Mouse (Mus musculus) embryonic facial prominence, embryonic 10.5 days (tissue): ENCODE measurements around the gene Asf1a. TPM values are rescaled to one million over a fixed set of nuclear protein-coding genes. Genes with fewer than 3 reads are reported as not detected.

Experiments used
- DNase-seq: peaks from one replicate; pipeline ENCODE4 v3.0.0-alpha.2; 2017; ENCODE audit warnings: low spot score
- H3K27ac ChIP-seq: fragments of 300-500 bp; sonication (generic); replicated peaks from 2 replicates; pipeline ENCODE4 v1.5.1; 2016; ENCODE audit warnings: mild to moderate bottlenecking
- H3K27me3 ChIP-seq: fragments of 300-500 bp; sonication (generic); replicated peaks from 2 replicates; pipeline ENCODE4 v1.6.1; 2016; ENCODE audit warnings: low read depth, mild to moderate bottlenecking; ENCODE audit not compliant: poor library complexity, severe bottlenecking
- H3K36me3 ChIP-seq: fragments of 300-500 bp; sonication (generic); replicated peaks from 2 replicates; pipeline ENCODE4 v1.6.1; 2016; ENCODE audit warnings: mild to moderate bottlenecking, moderate library complexity
- H3K4me1 ChIP-seq: fragments of 300-500 bp; sonication (generic); 2 replicates; pipeline ENCODE4 v1.6.1; 2016
- H3K4me3 ChIP-seq: fragments of 300-500 bp; sonication (generic); 2 replicates; pipeline ENCODE4 v1.5.1; 2016; ENCODE audit warnings: mild to moderate bottlenecking, moderate library complexity
- H3K9me3 ChIP-seq: fragments of 300-500 bp; sonication (generic); 2 replicates; pipeline ENCODE4 v1.6.1; 2016; ENCODE audit warnings: mild to moderate bottlenecking
- WGBS: fragments of 180-500 bp; shearing (Covaris S2); methylation state at CpG from one replicate; pipeline ENCODE4 v1.1.7; 2016; 5-methylcytosine and 5-hydroxymethylcytosine counted together
- polyA plus RNA-seq: library from polyadenylated mRNA; unstranded; fragments of >200 nt; fragmentation: Nextera tagmentation; extraction: Ambion mirVana; gene quantifications from 2 replicates; pipeline ENCODE4 v1.2.1, GENCODE M21; 2016

Asf1a gene
- polyA plus RNA-seq: 163 and 164 TPM in 2 replicates

GRCm38 (mm10) chr10:53596677-53597120, at the start of gene Asf1a:
TSS of gene Asf1a (plus strand) at chr10:53596757.
- H3K36me3 ChIP-seq: peaks cover 23% of the 10 kb centered on the region
- H3K27me3 ChIP-seq: no peaks in the 10 kb centered on the region
- under 1% methylated on average over 52 of the region's 52 CpGs for WGBS
- H3K27ac ChIP-seq: peak within 1 kb of the TSS; percentile 98
- H3K9me3 ChIP-seq: no peaks in the 10 kb centered on the region
- H3K4me1 ChIP-seq: peaks cover 25% of the 10 kb centered on the region
- peak within 1 kb of the TSS; percentile 95 for H3K4me3 ChIP-seq
- DNase-seq: peak; percentile 97

DNA sequence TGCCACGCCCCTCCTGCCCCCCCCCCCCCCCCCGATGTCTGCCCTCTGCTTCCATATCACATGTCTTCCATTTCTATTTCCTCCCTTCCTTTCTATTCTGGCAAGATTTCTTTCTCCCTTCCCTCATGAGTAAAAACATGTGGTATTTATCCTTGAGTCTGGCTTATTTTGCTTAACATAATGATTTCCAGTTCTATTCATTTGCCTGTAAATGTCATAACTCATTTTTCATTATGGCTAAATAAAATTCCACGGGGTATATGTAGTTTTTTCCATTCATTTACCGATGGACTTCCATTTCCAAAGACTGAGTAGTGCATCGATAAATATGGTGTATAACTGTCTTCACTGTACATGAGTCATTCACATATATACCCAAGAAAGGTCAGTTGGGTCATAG, 34.6 kb upstream of the Asf1a start:
- H3K27ac ChIP-seq: no peak overlapping the region
- H3K4me3 ChIP-seq: no peak overlapping the region
- H3K9me3 ChIP-seq: no peaks in the 10 kb centered on the region
- H3K27me3 ChIP-seq: no peaks in the 10 kb centered on the region
- no peaks in the 10 kb centered on the region for H3K4me1 ChIP-seq
- 82% methylated on average over 5 of the region's 5 CpGs for WGBS
- peaks cover 3% of the 10 kb centered on the region; the same call in 1 of the 2 replicates for H3K36me3 ChIP-seq
- no peak for DNase-seq

- Histone ChIP-seq H3K4me1 (no peaks in the 10 kb centered on the region), H3K27me3 (no peaks in the 10 kb centered on the region), H3K27ac (no peak overlapping the region), H3K36me3 (peaks cover 3% of the 10 kb centered on the region; the same call in 1 of the 2 replicates), H3K9me3 (no peaks in the 10 kb centered on the region), H3K4me3 (no peak overlapping the region)
- 82% methylated on average over 2 of the region's 2 CpGs for WGBS
- DNase-seq: no peak
These were observed 31.0 kb upstream of the Asf1a start for GRCm38 (mm10) chr10:53565538-53565937.

DNA sequence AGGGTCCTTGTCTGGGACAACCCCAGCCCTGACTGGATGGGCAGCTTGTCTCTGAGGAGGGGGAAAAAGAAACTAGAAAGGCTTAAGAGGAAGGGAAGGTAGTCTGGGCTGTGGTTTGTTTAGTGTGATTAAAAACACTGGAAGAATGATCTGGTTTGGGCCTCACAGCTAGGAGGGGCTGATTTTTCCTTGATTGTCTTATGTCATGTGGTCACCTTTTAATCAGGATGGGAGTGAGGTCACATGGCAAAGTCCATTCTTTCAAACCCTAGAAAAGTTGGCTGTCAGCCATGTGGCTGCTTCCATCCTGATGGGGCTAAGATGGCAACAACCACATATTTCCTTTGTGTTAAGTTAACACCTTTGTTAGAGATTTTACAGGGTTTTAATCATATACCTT, 28.0 kb upstream of the Asf1a start:
- no peaks in the 10 kb centered on the region for H3K27me3 ChIP-seq
- DNase-seq: no peak
- no peaks in the 10 kb centered on the region for H3K4me1 ChIP-seq
- H3K4me3 ChIP-seq: no peak overlapping the region
- H3K36me3 ChIP-seq: peaks cover 2% of the 10 kb centered on the region; the same call in 1 of the 2 replicates
- H3K9me3 ChIP-seq: no peaks in the 10 kb centered on the region
- no peak overlapping the region for H3K27ac ChIP-seq

GRCm38 (mm10) chr10:53580137-53580536, 16.4 kb upstream of the Asf1a start:
- H3K27ac ChIP-seq: peak overlapping the region; percentile 49
- peak overlapping the region; percentile 53 for H3K4me3 ChIP-seq
- no peaks in the 10 kb centered on the region for H3K36me3 ChIP-seq
- H3K4me1 ChIP-seq: peaks cover 16% of the 10 kb centered on the region
- H3K27me3 ChIP-seq: no peaks in the 10 kb centered on the region
- peak; percentile 32 for DNase-seq
- WGBS: 36% methylated on average over 7 of the region's 7 CpGs
- no peaks in the 10 kb centered on the region for H3K9me3 ChIP-seq

- no peaks in the 10 kb centered on the region for H3K9me3 ChIP-seq
- no peaks in the 10 kb centered on the region for H3K27me3 ChIP-seq
- DNase-seq: peak; percentile 42
- H3K4me3 ChIP-seq: peak overlapping the region; percentile 53
- no peaks in the 10 kb centered on the region for H3K36me3 ChIP-seq
- H3K4me1 ChIP-seq: peaks cover 16% of the 10 kb centered on the region
- 11% methylated on average over 14 of the region's 14 CpGs for WGBS
- H3K27ac ChIP-seq: peak overlapping the region; percentile 49
These were observed 15.9 kb upstream of the Asf1a start for GRCm38 (mm10) chr10:53580621-53581081.

DNA sequence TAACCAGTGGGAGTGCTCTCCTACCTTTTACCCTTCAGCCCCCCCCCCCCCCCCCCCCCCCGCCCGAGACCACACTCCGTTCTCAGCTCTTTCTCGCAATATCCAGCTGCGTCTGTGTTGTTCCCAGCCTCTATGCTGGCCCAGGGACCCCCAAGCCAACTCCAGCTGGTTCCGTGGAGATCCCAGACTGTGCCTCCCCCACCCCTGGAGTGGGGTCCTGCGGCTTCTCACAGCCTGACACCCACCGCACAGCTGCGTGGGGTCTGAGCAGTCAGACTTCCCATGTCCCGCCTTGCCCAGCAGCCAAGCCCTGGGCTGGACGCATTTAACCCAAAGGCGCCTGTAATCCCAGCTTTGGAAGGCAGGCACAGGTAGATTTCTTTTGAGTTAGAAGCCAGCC, 15.5 kb upstream of the Asf1a start:
- peaks cover 16% of the 10 kb centered on the region for H3K4me1 ChIP-seq
- DNase-seq: peak; percentile 11
- H3K36me3 ChIP-seq: no peaks in the 10 kb centered on the region
- H3K4me3 ChIP-seq: peak overlapping the region; percentile 53
- WGBS: 25% methylated on average over 11 of the region's 12 CpGs
- H3K27ac ChIP-seq: peak overlapping the region; percentile 49
- H3K27me3 ChIP-seq: no peaks in the 10 kb centered on the region
- H3K9me3 ChIP-seq: no peaks in the 10 kb centered on the region

GRCm38 (mm10) chr10:53585777-53586176, 10.8 kb upstream of the Asf1a start:
- Histone ChIP-seq H3K36me3 (peaks cover 4% of the 10 kb centered on the region; the same call in 1 of the 2 replicates), H3K27ac (no peak overlapping the region), H3K4me3 (no peak overlapping the region), H3K9me3 (no peaks in the 10 kb centered on the region), H3K4me1 (peaks cover 6% of the 10 kb centered on the region), H3K27me3 (no peaks in the 10 kb centered on the region)
- WGBS: 82% methylated on average over 3 of the region's 3 CpGs
- no peak for DNase-seq

- no peaks in the 10 kb centered on the region for H3K9me3 ChIP-seq
- DNase-seq: no peak
- H3K4me3 ChIP-seq: peak overlapping the region; percentile 95
- peaks cover 17% of the 10 kb centered on the region for H3K36me3 ChIP-seq
- H3K27me3 ChIP-seq: no peaks in the 10 kb centered on the region
- 9% methylated on average over 27 of the region's 27 CpGs for WGBS
- peaks cover 25% of the 10 kb centered on the region for H3K4me1 ChIP-seq
- H3K27ac ChIP-seq: peak overlapping the region; percentile 98
These were observed 547 bp upstream of the Asf1a start for GRCm38 (mm10) chr10:53595744-53596676.

DNA sequence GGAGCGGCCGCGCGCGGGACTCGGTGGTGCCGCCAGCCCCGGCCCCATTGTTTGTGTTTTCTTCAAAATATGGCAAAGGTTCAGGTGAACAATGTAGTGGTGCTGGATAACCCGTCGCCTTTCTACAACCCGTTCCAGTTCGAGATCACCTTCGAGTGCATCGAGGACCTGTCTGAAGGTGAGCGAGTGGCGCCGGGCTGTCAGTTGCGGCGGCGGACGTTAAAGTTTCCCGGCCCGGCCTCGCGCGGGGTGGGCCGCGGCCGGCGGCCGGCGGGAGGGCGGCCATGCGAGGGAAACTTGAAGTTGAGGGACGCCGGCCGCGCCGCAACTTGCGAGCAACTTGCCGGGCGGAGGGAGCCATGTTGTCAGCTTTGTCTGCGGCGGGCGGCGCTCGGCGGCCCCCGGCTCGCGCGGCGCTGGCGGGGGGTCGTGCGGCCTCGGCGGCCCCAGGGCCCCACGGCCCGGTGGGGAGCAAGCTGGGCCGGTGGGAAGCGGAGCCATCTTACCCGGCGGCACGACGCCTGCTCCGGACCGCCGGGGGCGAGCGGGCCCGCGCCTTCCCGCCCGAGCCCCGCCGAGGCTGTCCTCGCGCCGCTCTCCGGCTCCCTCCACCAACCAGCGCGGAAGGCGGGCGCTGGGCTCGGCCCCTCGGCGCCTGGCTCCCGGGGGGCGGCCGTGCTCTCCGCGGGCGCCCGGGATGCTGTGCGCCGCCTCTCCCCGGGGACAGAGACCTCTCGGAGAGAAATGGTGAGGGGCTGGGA, 744 bp downstream of the Asf1a start:
- Histone ChIP-seq H3K27me3 (no peaks in the 10 kb centered on the region), H3K27ac (peak overlapping the region; percentile 98), H3K4me3 (peak overlapping the region; percentile 95), H3K9me3 (no peaks in the 10 kb centered on the region), H3K36me3 (peaks cover 29% of the 10 kb centered on the region), H3K4me1 (peaks cover 25% of the 10 kb centered on the region)
- no peak for DNase-seq
- WGBS: under 1% methylated on average over 99 of the region's 99 CpGs

GRCm38 (mm10) chr10:53598821-53599220, 2.3 kb downstream of the Asf1a start:
- Histone ChIP-seq H3K4me1 (peaks cover 25% of the 10 kb centered on the region), H3K27ac (0 out of 2 replicates have a peak overlapping the region, but pooled peaks have one; percentile 2), H3K36me3 (peaks cover 44% of the 10 kb centered on the region), H3K4me3 (peak overlapping the region; percentile 95), H3K9me3 (no peaks in the 10 kb centered on the region), H3K27me3 (no peaks in the 10 kb centered on the region)
- WGBS: 57% methylated on average over 5 of the region's 5 CpGs
- peak; percentile 9 for DNase-seq

- no peaks in the 10 kb centered on the region for H3K27me3 ChIP-seq
- no peaks in the 10 kb centered on the region for H3K4me1 ChIP-seq
- H3K36me3 ChIP-seq: peaks cover 94% of the 10 kb centered on the region
- 78% methylated on average over 2 of the region's 2 CpGs for WGBS
- no peak for DNase-seq
- no peak overlapping the region for H3K27ac ChIP-seq
- H3K9me3 ChIP-seq: no peaks in the 10 kb centered on the region
- H3K4me3 ChIP-seq: no peak overlapping the region
These were observed 8.8 kb downstream of the Asf1a start for GRCm38 (mm10) chr10:53605328-53605727.
